Mouse (Mus musculus): ENCODE data around the gene Zdhhc22. TPM values are rescaled to one million over a fixed set of nuclear protein-coding genes. Genes with fewer than 3 reads are reported as not detected.
A peak's percentile ranks its signal among the peaks of the same experiment; 100 is the strongest.

The Zdhhc22 gene
- polyA plus RNA-seq, 1 experiment: 29.3 TPM

- Histone ChIP-seq H3K27me3 (ENCODE audit: control insufficient read depth, insufficient read depth, low read length) (no peaks in the 10 kb centered on the region), H3K4me1 (ENCODE audit: control insufficient read depth, insufficient read depth, low read length) (peaks cover 18% of the 10 kb centered on the region), H3K27ac (ENCODE audit: insufficient read depth, low read length) (no peak overlapping the region), H3K4me3 (replicated peaks; ENCODE audit: insufficient read depth, low read depth, low read length) (no peak overlapping the region)
- DNase-seq: no peak
- TF ChIP-seq CTCF (IDR thresholded peaks at IDR 0.05; ENCODE audit: borderline replicate concordance, insufficient read depth, low read depth, low read length) (no peak), POLR2A (IDR thresholded peaks at IDR 0.05; ENCODE audit: borderline replicate concordance, insufficient read depth, low read length) (no peak)
- 85% methylated on average over 4 of the region's 4 CpGs for WGBS
These were observed 3.9 kb upstream of the Zdhhc22 start for GRCm38 (mm10) chr12:86994166-86994565.

- WGBS: 38% methylated on average over 1 of the region's 2 CpGs
- TF ChIP-seq CTCF (IDR thresholded peaks at IDR 0.05; ENCODE audit: borderline replicate concordance, insufficient read depth, low read depth, low read length): no peak
- no peak for TF ChIP-seq POLR2A (IDR thresholded peaks at IDR 0.05; ENCODE audit: borderline replicate concordance, insufficient read depth, low read length)
- no peaks in the 10 kb centered on the region for H3K27me3 ChIP-seq (ENCODE audit: control insufficient read depth, insufficient read depth, low read length)
- peaks cover 19% of the 10 kb centered on the region for H3K4me1 ChIP-seq (ENCODE audit: control insufficient read depth, insufficient read depth, low read length)
- no peak overlapping the region for H3K27ac ChIP-seq (ENCODE audit: insufficient read depth, low read length)
- H3K4me3 ChIP-seq (replicated peaks; ENCODE audit: insufficient read depth, low read depth, low read length): peak overlapping the region; percentile 85
- no peak for DNase-seq
These were observed 503 bp upstream of the Zdhhc22 start for GRCm38 (mm10) chr12:86990755-86991110.

- peak overlapping the region; percentile 85 for H3K4me3 ChIP-seq (replicated peaks; ENCODE audit: insufficient read depth, low read depth, low read length)
- TF ChIP-seq POLR2A (IDR thresholded peaks at IDR 0.05; ENCODE audit: borderline replicate concordance, insufficient read depth, low read length) (no peak), CTCF (IDR thresholded peaks at IDR 0.05; ENCODE audit: borderline replicate concordance, insufficient read depth, low read depth, low read length) (no peak)
- no peaks in the 10 kb centered on the region for H3K27me3 ChIP-seq (ENCODE audit: control insufficient read depth, insufficient read depth, low read length)
- WGBS: 11% methylated on average over 15 of the region's 15 CpGs
- H3K27ac ChIP-seq (ENCODE audit: insufficient read depth, low read length): no peak overlapping the region
- no peak for DNase-seq
- peaks cover 13% of the 10 kb centered on the region for H3K4me1 ChIP-seq (ENCODE audit: control insufficient read depth, insufficient read depth, low read length)
These were observed 852 bp downstream of the Zdhhc22 start for GRCm38 (mm10) chr12:86989378-86989777.

GRCm38 (mm10) chr12:86988227-86988626 is 2.0 kb downstream of the Zdhhc22 start:
- 78% methylated on average over 16 of the region's 16 CpGs for WGBS
- no peak overlapping the region for H3K4me3 ChIP-seq (replicated peaks; ENCODE audit: insufficient read depth, low read depth, low read length)
- no peak overlapping the region for H3K27ac ChIP-seq (ENCODE audit: insufficient read depth, low read length)
- TF ChIP-seq CTCF (IDR thresholded peaks at IDR 0.05; ENCODE audit: borderline replicate concordance, insufficient read depth, low read depth, low read length) (no peak), POLR2A (IDR thresholded peaks at IDR 0.05; ENCODE audit: borderline replicate concordance, insufficient read depth, low read length) (no peak)
- peaks cover 12% of the 10 kb centered on the region; the same call in 1 of the 2 replicates for H3K4me1 ChIP-seq (ENCODE audit: control insufficient read depth, insufficient read depth, low read length)
- H3K27me3 ChIP-seq (ENCODE audit: control insufficient read depth, insufficient read depth, low read length): no peaks in the 10 kb centered on the region
- no peak for DNase-seq

- 74% methylated on average over 4 of the region's 4 CpGs for WGBS
- no peak overlapping the region for H3K27ac ChIP-seq (ENCODE audit: insufficient read depth, low read length)
These were observed 3.7 kb downstream of the Zdhhc22 start for GRCm38 (mm10) chr12:86986562-86986961.

GRCm38 (mm10) chr12:86984194-86984555 is 6.1 kb downstream of the Zdhhc22 start:
- 52% methylated on average over 6 of the region's 6 CpGs for WGBS
- DNase-seq: no peak
- Histone ChIP-seq H3K27ac (ENCODE audit: insufficient read depth, low read length) (no peak overlapping the region), H3K4me3 (replicated peaks; ENCODE audit: insufficient read depth, low read depth, low read length) (no peak overlapping the region), H3K27me3 (ENCODE audit: control insufficient read depth, insufficient read depth, low read length) (no peaks in the 10 kb centered on the region), H3K4me1 (ENCODE audit: control insufficient read depth, insufficient read depth, low read length) (peaks cover 3% of the 10 kb centered on the region; the same call in 1 of the 2 replicates)
- TF ChIP-seq POLR2A (IDR thresholded peaks at IDR 0.05; ENCODE audit: borderline replicate concordance, insufficient read depth, low read length) (no peak), CTCF (IDR thresholded peaks at IDR 0.05; ENCODE audit: borderline replicate concordance, insufficient read depth, low read depth, low read length) (no peak)

More at GRCm38 (mm10) chr12:86986562-86986961, 3.7 kb downstream of the Zdhhc22 start:
- TF ChIP-seq CTCF (IDR thresholded peaks at IDR 0.05; ENCODE audit: borderline replicate concordance, insufficient read depth, low read depth, low read length) (no peak), POLR2A (IDR thresholded peaks at IDR 0.05; ENCODE audit: borderline replicate concordance, insufficient read depth, low read length) (no peak)
- Histone ChIP-seq H3K4me1 (ENCODE audit: control insufficient read depth, insufficient read depth, low read length) (peaks cover 12% of the 10 kb centered on the region; the same call in 1 of the 2 replicates), H3K4me3 (replicated peaks; ENCODE audit: insufficient read depth, low read depth, low read length) (no peak overlapping the region), H3K27me3 (ENCODE audit: control insufficient read depth, insufficient read depth, low read length) (no peaks in the 10 kb centered on the region)
- no peak for DNase-seq

- Histone ChIP-seq H3K27me3 (ENCODE audit: control insufficient read depth, insufficient read depth, low read length) (no peaks in the 10 kb centered on the region), H3K27ac (ENCODE audit: insufficient read depth, low read length) (no peak overlapping the region), H3K4me3 (replicated peaks; ENCODE audit: insufficient read depth, low read depth, low read length) (no peak overlapping the region), H3K4me1 (ENCODE audit: control insufficient read depth, insufficient read depth, low read length) (no peaks in the 10 kb centered on the region)
- WGBS: 47% methylated on average over 28 of the region's 28 CpGs
- no peak for DNase-seq
- no peak for TF ChIP-seq CTCF (IDR thresholded peaks at IDR 0.05; ENCODE audit: borderline replicate concordance, insufficient read depth, low read depth, low read length)
- no peak for TF ChIP-seq POLR2A (IDR thresholded peaks at IDR 0.05; ENCODE audit: borderline replicate concordance, insufficient read depth, low read length)
These were observed 6.6 kb downstream of the Zdhhc22 start for GRCm38 (mm10) chr12:86983470-86984193.

GRCm38 (mm10) chr12:86981180-86981579 is 9.1 kb downstream of the Zdhhc22 start:
- H3K4me3 ChIP-seq (replicated peaks; ENCODE audit: insufficient read depth, low read depth, low read length): no peak overlapping the region
- TF ChIP-seq POLR2A (IDR thresholded peaks at IDR 0.05; ENCODE audit: borderline replicate concordance, insufficient read depth, low read length) (no peak), CTCF (IDR thresholded peaks at IDR 0.05; ENCODE audit: borderline replicate concordance, insufficient read depth, low read depth, low read length) (peak; percentile 77)
- peak; percentile 57 to 75 for DNase-seq
- WGBS: 35% methylated on average over 9 of the region's 9 CpGs
- H3K27ac ChIP-seq (ENCODE audit: insufficient read depth, low read length): no peak overlapping the region
- H3K4me1 ChIP-seq (ENCODE audit: control insufficient read depth, insufficient read depth, low read length): peaks cover 7% of the 10 kb centered on the region
- H3K27me3 ChIP-seq (ENCODE audit: control insufficient read depth, insufficient read depth, low read length): no peaks in the 10 kb centered on the region

Data from cerebellum, adult 2 months (tissue).